Mouse (Mus musculus) bone marrow, adult 2 months (tissue): ENCODE results near the gene Pigf.

Experiments
- CTCF ChIP-seq: fragments of 200-500 bp; IDR thresholded peaks from 2 replicates; pipeline ENCODE4 v1.5.1; 2011; ENCODE audit warnings: low read length, control low read depth; ENCODE audit not compliant: control insufficient read depth, insufficient read depth
- POLR2A ChIP-seq: fragments of 200-500 bp; IDR thresholded peaks from 2 replicates; pipeline ENCODE4 v1.6.1; 2011; ENCODE audit warnings: low read depth, mild to moderate bottlenecking, control low read depth, low read length, borderline replicate concordance; ENCODE audit not compliant: control insufficient read depth

- TF ChIP-seq CTCF (no peak), POLR2A (no peak)
These were observed 16.3 kb downstream of the Pigf start for GRCm38 (mm10) chr17:87008950-87009349.
